ENCODE assay signal across 20 mouse cellular contexts in genomic region chr10:59992024-59992423, GRCm38 (mm10). TPM values are rescaled to one million over a fixed set of nuclear protein-coding genes. Genes with fewer than 3 reads are reported as not detected.
DNase-seq lines count a peak whose midpoint lies in the region; ATAC-seq and TF ChIP-seq lines count a peak whose summit lies in the region.
"Had no signal": no experiment of that assay in that cellular context is flagged by ENCODE, and none has a peak within 500 bp of the region (broad histone marks: within the 10 kb centered on the region; RNA-seq: fewer than 3 reads in every experiment).

No protein-coding gene starts in this region.

- H3K9me3 ChIP-seq in heart, postnatal 0 days (replicated peaks; ENCODE audit: control insufficient read depth, low read length): no peaks in the 10 kb centered on the region
- H3K9me3 ChIP-seq in heart, embryonic 12.5 days (replicated peaks): no peaks in the 10 kb centered on the region
- no peaks in the 10 kb centered on the region for H3K9me3 ChIP-seq in kidney, embryonic 15.5 days (replicated peaks)
- H3K9me3 ChIP-seq: forebrain, embryonic 13.5 days; hindbrain, embryonic 10.5 days had no signal

- H3K36me3 ChIP-seq in heart, postnatal 0 days (replicated peaks; ENCODE audit: control insufficient read depth, insufficient read depth, low read length): peaks cover 67% of the 10 kb centered on the region
- H3K36me3 ChIP-seq in heart, embryonic 12.5 days: peaks cover 70% of the 10 kb centered on the region
- peaks cover 78% of the 10 kb centered on the region for H3K36me3 ChIP-seq in kidney, embryonic 15.5 days

- TF ChIP-seq CTCF in heart, postnatal 0 days (IDR thresholded peaks at IDR 0.05; ENCODE audit: low read depth): no peak

- H3K4me2 ChIP-seq in heart, postnatal 0 days (ENCODE audit: low read depth, low read length): no peak overlapping the region
- H3K4me2 ChIP-seq in heart, embryonic 12.5 days: no peak overlapping the region
- no peak overlapping the region for H3K4me2 ChIP-seq in kidney, embryonic 15.5 days
- H3K4me2 ChIP-seq: forebrain, embryonic 13.5 days had no signal

- peaks cover 47% of the 10 kb centered on the region for H3K4me1 ChIP-seq in heart, postnatal 0 days (ENCODE audit: control insufficient read depth, insufficient read depth)
- peaks cover 19% of the 10 kb centered on the region for H3K4me1 ChIP-seq in heart, embryonic 12.5 days (replicated peaks)
- peaks cover 21% of the 10 kb centered on the region for H3K4me1 ChIP-seq in kidney, embryonic 15.5 days
- H3K4me1 ChIP-seq: forebrain, embryonic 13.5 days had no signal

- 58% methylated on average over 8 of the region's 8 CpGs for WGBS in heart, postnatal 0 days
- WGBS in heart, embryonic 12.5 days: 62% methylated on average over 8 of the region's 8 CpGs
- WGBS in kidney, embryonic 15.5 days: 59% methylated on average over 8 of the region's 8 CpGs

- H3K9ac ChIP-seq in heart, postnatal 0 days (replicated peaks; ENCODE audit: low read depth, low read length): no peak overlapping the region
- no peak overlapping the region for H3K9ac ChIP-seq in heart, embryonic 12.5 days
- H3K9ac ChIP-seq in kidney, embryonic 15.5 days: no peak overlapping the region
- H3K9ac ChIP-seq: forebrain, embryonic 13.5 days; forebrain, postnatal 0 days had no signal

- H3K27ac ChIP-seq in heart, postnatal 0 days (ENCODE audit: low read depth): peak overlapping the region; percentile 66
- no peak overlapping the region for H3K27ac ChIP-seq in heart, embryonic 12.5 days (ENCODE audit: poor library complexity, severe bottlenecking)
- H3K27ac ChIP-seq in kidney, embryonic 15.5 days: peak overlapping the region; percentile 6; the same call in 1 of the 2 replicates
- H3K27ac ChIP-seq: forebrain, embryonic 13.5 days; hindbrain, embryonic 10.5 days had no signal

- no peak for TF ChIP-seq EP300 in heart, postnatal 0 days (IDR thresholded peaks at IDR 0.05; ENCODE audit: low read depth)

- intact Hi-C loops in heart, postnatal 25 days (cut with DNase I): no loop called here

- H3K27me3 ChIP-seq in heart, postnatal 0 days (ENCODE audit: control insufficient read depth, insufficient read depth, low read length): no peaks in the 10 kb centered on the region
- no peaks in the 10 kb centered on the region for H3K27me3 ChIP-seq in heart, embryonic 12.5 days (replicated peaks)
- H3K27me3 ChIP-seq in kidney, embryonic 15.5 days: no peaks in the 10 kb centered on the region
- H3K27me3 ChIP-seq: CH12.LX; forebrain, embryonic 13.5 days; Patski had no signal

- H3K4me3 ChIP-seq in heart, postnatal 0 days (ENCODE audit: low read depth, low read length): no peak overlapping the region
- no peak overlapping the region for H3K4me3 ChIP-seq in heart, embryonic 12.5 days
- no peak overlapping the region for H3K4me3 ChIP-seq in kidney, embryonic 15.5 days (replicated peaks)
- H3K4me3 ChIP-seq: forebrain, embryonic 13.5 days; hindbrain, embryonic 10.5 days had no signal

- ATAC-seq in heart, postnatal 0 days (ENCODE audit: insufficient read depth, low read depth): no peak
- no peak for ATAC-seq in heart, embryonic 12.5 days (ENCODE audit: insufficient number of reproducible peaks, low FRiP score)
- ATAC-seq in kidney, embryonic 15.5 days (replicated peaks; ENCODE audit: low FRiP score): no peak; the same call in 1 of the 2 replicates
- ATAC-seq in granulocyte monocyte progenitor cell, adult 5-6 weeks (replicated peaks; ENCODE audit: poor library complexity, severe bottlenecking): 0 out of 2 replicates have a peak, but pooled peaks have one; percentile 25
- ATAC-seq: activated CD4-positive, CD25-positive, alpha-beta regulatory T cell, adult 4 months; forebrain, embryonic 13.5 days; forebrain, postnatal 0 days; Patski had no signal

- DNase-seq in heart, adult 11 months: peak; percentile 88
- no peak for DNase-seq in heart, postnatal 25 days (ENCODE audit: low spot score)
- DNase-seq in heart, postnatal 0 days (ENCODE audit: low spot score): no peak
- no peak for DNase-seq in kidney, adult 11 months
- DNase-seq in left cerebral cortex, adult 9 months (ENCODE audit: low spot score in 2 of 2): no peak
- DNase-seq: cerebellum, adult 11-12 months; cerebellum, adult 9-10 months; cerebellum, postnatal 25 days; forebrain, postnatal 0 days; gastrocnemius, postnatal 36 days; kidney, adult 2 months; kidney, postnatal 14 days had no signal

RNA-seq across cellular contexts. Expression of gene Ascc1, which starts 10.6 kb away (rescaled TPM):
- 10 to 100 TPM; 20.5 to 23.1 TPM for total RNA-seq in heart, postnatal 25 days (2021)
- 14.0 and 15.7 TPM in 2 replicates for total RNA-seq in heart, postnatal 0 days (2014; rRNA removed; ENCODE audit: low replicate concordance)
- 34.6 and 35.8 TPM in 2 replicates for polyA plus RNA-seq in heart, postnatal 0 days (2015; fragmentation: Nextera tagmentation; extraction: Ambion mirVana)
- 33.2 and 33.8 TPM in 2 replicates for polyA plus RNA-seq in heart, embryonic 12.5 days (2016; fragmentation: Nextera tagmentation; extraction: Ambion mirVana)
- polyA plus RNA-seq in kidney, embryonic 15.5 days (2015; fragmentation: Nextera tagmentation; extraction: Ambion mirVana): 48.7 and 50.6 TPM in 2 replicates
- total RNA-seq in granulocyte monocyte progenitor cell, adult 5-6 weeks (2014; fragmentation: Nextera tagmentation): 19.4 and 24.3 TPM in 2 replicates
- 24.8 and 34.2 TPM in 2 replicates for total RNA-seq in granulocyte monocyte progenitor cell, adult 5-6 weeks (2017)

RNA-seq across cellular contexts. Expression of gene Anapc16, which starts 10.9 kb away (rescaled TPM):
- total RNA-seq in heart, postnatal 25 days (2021): 10 to 100 TPM; 62.1 to 67.4 TPM
- 29.7 and 85.4 TPM in 2 replicates for total RNA-seq in heart, postnatal 0 days (2014; rRNA removed; ENCODE audit: low replicate concordance)
- 104 and 108 TPM in 2 replicates for polyA plus RNA-seq in heart, postnatal 0 days (2015; fragmentation: Nextera tagmentation; extraction: Ambion mirVana)
- polyA plus RNA-seq in heart, embryonic 12.5 days (2016; fragmentation: Nextera tagmentation; extraction: Ambion mirVana): 79.4 and 84.7 TPM in 2 replicates
- 102 and 107 TPM in 2 replicates for polyA plus RNA-seq in kidney, embryonic 15.5 days (2015; fragmentation: Nextera tagmentation; extraction: Ambion mirVana)
- total RNA-seq in granulocyte monocyte progenitor cell, adult 5-6 weeks (2014; fragmentation: Nextera tagmentation): 36.2 and 43.2 TPM in 2 replicates
- total RNA-seq in granulocyte monocyte progenitor cell, adult 5-6 weeks (2017): 46.2 and 48.8 TPM in 2 replicates

RNA-seq across cellular contexts. Expression of gene Ddit4, which starts 40.4 kb away (rescaled TPM):
- 10 to 100 TPM; 41.8 to 77.1 TPM for total RNA-seq in heart, postnatal 25 days (2021)
- 30.3 and 35.6 TPM in 2 replicates for total RNA-seq in heart, postnatal 0 days (2014; rRNA removed; ENCODE audit: low replicate concordance)
- 17.0 and 17.4 TPM in 2 replicates for polyA plus RNA-seq in heart, postnatal 0 days (2015; fragmentation: Nextera tagmentation; extraction: Ambion mirVana)
- polyA plus RNA-seq in heart, embryonic 12.5 days (2016; fragmentation: Nextera tagmentation; extraction: Ambion mirVana): 23.9 and 25.7 TPM in 2 replicates
- 31.0 and 36.3 TPM in 2 replicates for polyA plus RNA-seq in kidney, embryonic 15.5 days (2015; fragmentation: Nextera tagmentation; extraction: Ambion mirVana)
- total RNA-seq in granulocyte monocyte progenitor cell, adult 5-6 weeks (2014; fragmentation: Nextera tagmentation): 0.49 TPM in 1 of 2 replicates, not detected in the other
- 2.0 and 2.2 TPM in 2 replicates for total RNA-seq in granulocyte monocyte progenitor cell, adult 5-6 weeks (2017)
